Mouse (Mus musculus): ENCODE measurements at regions not wholly inside any gene's neighbourhood (a gene's known extent, or its start where the extent isn't known, plus 50 kb on each side); places are given as distances from the start of the nearest gene placed in this dataset.

DNA sequence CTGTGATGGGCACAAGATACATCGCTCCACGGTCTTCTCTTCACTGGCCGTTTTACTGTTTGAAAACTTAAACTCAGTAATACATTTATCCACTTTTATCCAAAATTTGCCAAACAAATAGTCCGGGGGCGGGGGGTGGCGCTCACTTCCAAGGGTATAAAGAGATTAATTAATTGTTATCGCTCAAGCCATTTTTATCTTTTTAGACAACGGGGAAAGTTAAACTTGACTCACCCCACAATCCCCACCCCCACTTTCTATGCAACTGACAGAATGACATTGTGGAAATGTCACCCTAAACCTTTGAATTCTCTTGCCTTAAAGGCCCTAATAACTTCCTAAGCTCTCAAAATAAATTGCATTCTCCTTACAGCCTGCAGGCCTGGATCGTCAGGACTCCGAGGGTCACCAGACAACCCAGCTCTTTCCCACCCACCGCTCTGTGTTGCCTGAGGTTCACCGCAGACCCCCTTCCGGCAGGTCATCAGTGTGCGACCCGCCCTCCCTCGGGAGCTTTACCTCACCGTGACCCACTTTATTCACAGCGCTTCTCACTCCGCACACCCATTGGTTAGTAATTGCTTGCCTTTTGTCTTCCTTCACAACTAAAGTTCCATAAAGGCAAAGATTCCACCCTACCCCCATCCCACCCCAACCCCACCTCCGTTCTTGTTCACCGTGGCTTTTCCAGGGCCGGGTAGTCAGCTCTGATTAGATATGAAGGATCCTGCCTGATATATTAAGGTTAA lies 93.0 kb upstream of the Hmcn1 start:
- no peak overlapping the region for H3K27ac ChIP-seq (ENCODE audit: low read depth, low read length)
- H3K9ac ChIP-seq (ENCODE audit: low read length) = no peak overlapping the region
- no peaks in the 10 kb centered on the region for H3K36me3 ChIP-seq (ENCODE audit: control insufficient read depth, insufficient read depth, low read length)
- 0 out of 2 replicates have a peak, but pooled peaks cover 2% of the 10 kb centered on the region for H3K4me1 ChIP-seq (replicated peaks; ENCODE audit: control insufficient read depth, insufficient read depth, low read length)
- no peak overlapping the region for H3K4me2 ChIP-seq (ENCODE audit: low read depth, low read length, severe bottlenecking)
- peak; percentile 48 for ATAC-seq (replicated peaks; ENCODE audit: low FRiP score)
- DNase-seq (ENCODE audit: low spot score) = no peak
- H3K9me3 ChIP-seq (ENCODE audit: control insufficient read depth, low read length) = no peaks in the 10 kb centered on the region
- 56% methylated on average over 22 of the region's 22 CpGs for WGBS
- H3K27me3 ChIP-seq (ENCODE audit: control insufficient read depth, insufficient read depth, low read length) = no peaks in the 10 kb centered on the region
- no peak overlapping the region for H3K4me3 ChIP-seq (ENCODE audit: low read depth, low read length)

DNA sequence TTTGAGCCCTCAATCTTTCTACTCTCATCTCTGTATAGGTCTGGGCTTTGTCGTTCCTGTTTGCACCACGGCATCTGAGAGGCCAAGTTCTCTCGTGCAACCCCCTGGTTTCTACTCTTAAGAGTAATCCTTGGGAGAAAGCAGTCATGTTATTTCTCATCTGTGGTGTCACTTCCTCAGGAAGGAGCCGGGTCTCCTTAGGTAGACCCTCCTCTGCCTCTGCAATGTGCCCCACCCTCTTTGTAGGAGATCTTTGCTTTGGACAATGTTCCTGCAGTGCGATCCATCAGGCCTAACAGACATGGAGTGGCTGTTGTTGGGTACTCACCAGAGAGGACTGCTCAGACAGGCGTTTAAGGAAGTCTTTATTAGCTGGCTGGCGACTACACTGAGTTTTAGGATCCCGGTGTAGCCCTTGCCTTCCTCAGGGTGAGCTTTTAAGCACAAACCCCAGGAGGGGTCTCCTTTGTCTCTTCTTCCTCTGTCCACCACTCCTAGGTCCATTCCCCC lies 94.0 kb upstream of the Hmcn1 start:
- DNase-seq (ENCODE audit: low spot score) (no peak), ATAC-seq (replicated peaks; ENCODE audit: low FRiP score) (no peak)
- H3K4me1 ChIP-seq (replicated peaks; ENCODE audit: control insufficient read depth, insufficient read depth, low read length) = 0 out of 2 replicates have a peak, but pooled peaks cover 2% of the 10 kb centered on the region
- 82% methylated on average over 8 of the region's 8 CpGs for WGBS
- no peaks in the 10 kb centered on the region for H3K27me3 ChIP-seq (ENCODE audit: control insufficient read depth, insufficient read depth, low read length)
- no peaks in the 10 kb centered on the region for H3K9me3 ChIP-seq (ENCODE audit: control insufficient read depth, low read length)
- no peak overlapping the region for H3K9ac ChIP-seq (ENCODE audit: low read length)
- no peak overlapping the region for H3K4me2 ChIP-seq (ENCODE audit: low read depth, low read length, severe bottlenecking)
- no peak overlapping the region for H3K27ac ChIP-seq (ENCODE audit: low read depth, low read length)
- no peak overlapping the region for H3K4me3 ChIP-seq (ENCODE audit: low read depth, low read length)
- no peaks in the 10 kb centered on the region for H3K36me3 ChIP-seq (ENCODE audit: control insufficient read depth, insufficient read depth, low read length)

DNA sequence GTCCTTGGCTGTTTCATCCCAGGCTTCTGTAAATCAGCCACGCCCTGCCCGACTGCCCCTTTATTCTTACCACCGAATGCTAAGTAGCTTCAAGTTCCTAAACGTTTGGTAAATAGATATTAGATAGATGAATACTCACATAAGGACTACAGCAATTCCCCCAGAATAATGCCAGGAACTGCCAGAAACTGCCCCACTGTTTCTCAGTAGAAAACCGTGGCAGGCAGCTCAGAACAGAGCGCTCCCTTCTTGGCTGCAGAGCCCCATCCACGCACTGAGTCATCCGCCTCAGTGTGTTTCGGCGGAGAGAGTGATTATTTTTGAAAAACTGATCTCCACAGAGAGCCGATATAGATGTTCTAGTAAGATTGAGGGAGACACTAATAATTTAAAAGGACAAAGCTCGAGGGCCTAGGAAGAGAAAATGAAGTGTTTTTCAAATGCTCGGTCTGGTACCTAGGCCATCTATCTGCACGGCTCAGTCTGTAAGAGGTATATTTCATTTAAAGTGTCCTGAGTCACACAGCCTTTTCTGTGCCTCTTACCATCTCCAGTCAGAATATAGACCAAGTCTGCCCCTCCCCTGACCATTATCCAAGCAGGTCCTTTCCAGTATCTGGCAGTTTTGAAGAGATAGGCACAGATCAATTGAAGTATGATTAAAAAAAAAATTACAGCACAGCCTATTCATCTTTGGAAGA lies 94.4 kb upstream of the Gm47985 start:
- WGBS = 85% methylated on average over 14 of the region's 14 CpGs
- H3K27me3 ChIP-seq (ENCODE audit: control insufficient read depth, insufficient read depth, low read length) = no peaks in the 10 kb centered on the region
- DNase-seq (ENCODE audit: low spot score) = no peak
- no peak overlapping the region for H3K9ac ChIP-seq (ENCODE audit: low read length)
- no peaks in the 10 kb centered on the region for H3K36me3 ChIP-seq (ENCODE audit: control insufficient read depth, insufficient read depth, low read length)
- H3K4me3 ChIP-seq (ENCODE audit: low read depth, low read length) = no peak overlapping the region
- no peak overlapping the region for H3K27ac ChIP-seq (ENCODE audit: low read depth, low read length)
- 0 out of 2 replicates have a peak, but pooled peaks cover 2% of the 10 kb centered on the region for H3K4me1 ChIP-seq (replicated peaks; ENCODE audit: control insufficient read depth, insufficient read depth, low read length)
- ATAC-seq (replicated peaks; ENCODE audit: low FRiP score) = no peak
- no peak overlapping the region for H3K4me2 ChIP-seq (ENCODE audit: low read depth, low read length, severe bottlenecking)
- H3K9me3 ChIP-seq (ENCODE audit: control insufficient read depth, low read length) = no peaks in the 10 kb centered on the region

DNA sequence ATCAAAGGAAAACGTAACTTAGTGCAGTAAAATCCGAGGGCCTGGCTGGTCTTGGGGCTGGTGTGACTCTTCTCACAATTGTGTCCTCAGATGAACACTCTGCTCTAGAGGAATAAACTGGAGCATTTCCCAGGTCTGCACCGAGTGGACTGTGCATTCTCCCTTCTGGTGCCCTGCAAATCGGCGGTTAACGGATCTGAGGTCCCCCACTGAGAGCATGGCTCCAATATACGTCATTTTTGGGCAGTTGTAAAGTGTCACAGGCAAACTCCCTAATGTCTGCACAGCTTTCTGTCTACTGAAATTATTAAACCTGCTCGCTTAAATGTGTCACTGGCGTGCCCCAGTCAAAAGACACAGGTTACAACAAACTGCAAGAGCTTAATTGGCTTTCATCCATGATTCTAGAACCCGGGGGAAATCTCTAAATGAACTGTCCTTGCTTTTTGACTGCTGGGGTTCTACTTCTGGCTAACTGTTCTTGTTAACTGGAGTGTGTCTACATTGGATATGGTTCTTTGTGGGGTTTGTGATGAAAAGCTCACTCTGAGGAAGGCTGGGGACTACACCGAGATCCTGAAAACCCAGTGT lies 93.7 kb upstream of the Gm47985 start:
- no peaks in the 10 kb centered on the region for H3K36me3 ChIP-seq (ENCODE audit: control insufficient read depth, insufficient read depth, low read length)
- WGBS = 81% methylated on average over 11 of the region's 11 CpGs
- no peak for DNase-seq (ENCODE audit: low spot score)
- ATAC-seq (replicated peaks; ENCODE audit: low FRiP score) = no peak
- H3K9ac ChIP-seq (ENCODE audit: low read length) = no peak overlapping the region
- H3K9me3 ChIP-seq (ENCODE audit: control insufficient read depth, low read length) = no peaks in the 10 kb centered on the region
- H3K27me3 ChIP-seq (ENCODE audit: control insufficient read depth, insufficient read depth, low read length) = no peaks in the 10 kb centered on the region
- no peak overlapping the region for H3K27ac ChIP-seq (ENCODE audit: low read depth, low read length)
- H3K4me1 ChIP-seq (replicated peaks; ENCODE audit: control insufficient read depth, insufficient read depth, low read length) = 0 out of 2 replicates have a peak, but pooled peaks cover 2% of the 10 kb centered on the region
- no peak overlapping the region for H3K4me3 ChIP-seq (ENCODE audit: low read depth, low read length)
- no peak overlapping the region for H3K4me2 ChIP-seq (ENCODE audit: low read depth, low read length, severe bottlenecking)

DNA sequence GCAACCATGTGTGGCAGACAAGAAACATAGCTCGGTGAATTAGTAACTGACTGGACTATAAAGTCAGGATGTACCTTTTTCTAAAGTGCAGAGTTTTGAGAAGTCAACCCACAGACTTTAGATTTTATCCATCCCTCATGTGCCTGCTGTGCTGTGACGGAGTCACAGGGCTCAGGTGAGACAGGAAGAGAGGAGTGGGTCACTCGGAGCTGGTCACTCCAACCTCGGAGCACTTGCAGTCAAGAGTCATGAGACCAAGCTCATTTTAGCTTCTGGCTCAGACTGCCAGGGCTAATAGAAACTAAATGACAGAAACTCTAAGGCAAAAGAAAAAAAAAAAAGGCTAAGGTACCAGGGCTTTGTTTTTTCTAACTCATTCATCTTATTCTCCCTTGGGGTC lies 90.3 kb upstream of the Gm47985 start:
- H3K27me3 ChIP-seq (ENCODE audit: control insufficient read depth, insufficient read depth, low read length) = no peaks in the 10 kb centered on the region
- ATAC-seq (replicated peaks; ENCODE audit: low FRiP score) (no peak), DNase-seq (ENCODE audit: low spot score) (no peak)
- no peaks in the 10 kb centered on the region for H3K9me3 ChIP-seq (ENCODE audit: control insufficient read depth, low read length)
- H3K4me3 ChIP-seq (ENCODE audit: low read depth, low read length) = no peak overlapping the region
- H3K4me2 ChIP-seq (ENCODE audit: low read depth, low read length, severe bottlenecking) = no peak overlapping the region
- 65% methylated on average over 4 of the region's 4 CpGs for WGBS
- no peak overlapping the region for H3K9ac ChIP-seq (ENCODE audit: low read length)
- H3K36me3 ChIP-seq (ENCODE audit: control insufficient read depth, insufficient read depth, low read length) = no peaks in the 10 kb centered on the region
- H3K27ac ChIP-seq (ENCODE audit: low read depth, low read length) = no peak overlapping the region
- H3K4me1 ChIP-seq (replicated peaks; ENCODE audit: control insufficient read depth, insufficient read depth, low read length) = peaks cover 2% of the 10 kb centered on the region; the same call in 1 of the 2 replicates

DNA sequence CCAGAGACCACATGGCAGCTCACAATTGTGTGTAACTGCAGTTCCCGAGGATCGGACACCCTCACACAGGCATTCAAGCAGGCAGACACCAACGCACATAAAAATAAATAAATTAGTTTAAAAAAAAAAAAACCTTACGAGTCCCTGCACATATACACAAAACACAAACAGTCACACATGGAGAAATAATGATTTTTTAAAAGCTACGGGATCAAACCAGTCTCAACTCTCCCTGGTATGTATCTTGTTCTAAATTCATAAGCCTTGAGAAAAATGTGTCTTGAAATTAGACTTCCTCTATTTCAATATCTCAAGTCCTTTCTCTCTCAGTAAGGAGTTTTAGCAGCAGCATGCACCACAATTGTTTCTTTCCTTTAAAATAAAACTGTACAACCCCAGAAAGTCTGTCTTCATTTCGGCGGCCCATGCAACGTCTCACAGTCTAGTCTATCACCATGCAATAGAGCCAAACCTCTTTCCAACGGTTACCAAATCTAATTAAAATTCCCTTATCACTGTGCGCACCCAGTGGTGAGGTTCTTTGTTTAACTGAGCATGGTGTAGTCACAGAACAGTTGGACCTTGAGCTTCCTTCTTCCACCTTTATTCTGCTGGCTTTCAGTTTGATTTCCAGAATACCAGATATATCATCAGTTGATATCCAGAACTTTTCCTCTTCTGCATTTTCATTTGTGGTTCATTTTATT lies 86.8 kb upstream of the Gm47985 start:
- peak; percentile 61; the same call in 1 of the 2 replicates for ATAC-seq (replicated peaks; ENCODE audit: low FRiP score)
- Histone ChIP-seq H3K27me3 (ENCODE audit: control insufficient read depth, insufficient read depth, low read length) (no peaks in the 10 kb centered on the region), H3K36me3 (ENCODE audit: control insufficient read depth, insufficient read depth, low read length) (no peaks in the 10 kb centered on the region), H3K4me2 (ENCODE audit: low read depth, low read length, severe bottlenecking) (0 out of 2 replicates have a peak overlapping the region, but pooled peaks have one; percentile 21), H3K9ac (ENCODE audit: low read length) (no peak overlapping the region), H3K4me3 (ENCODE audit: low read depth, low read length) (no peak overlapping the region), H3K9me3 (ENCODE audit: control insufficient read depth, low read length) (no peaks in the 10 kb centered on the region), H3K4me1 (replicated peaks; ENCODE audit: control insufficient read depth, insufficient read depth, low read length) (peaks cover 2% of the 10 kb centered on the region; the same call in 1 of the 2 replicates), H3K27ac (ENCODE audit: low read depth, low read length) (no peak overlapping the region)
- no peak for DNase-seq (ENCODE audit: low spot score)
- WGBS = 75% methylated on average over 10 of the region's 10 CpGs

DNA sequence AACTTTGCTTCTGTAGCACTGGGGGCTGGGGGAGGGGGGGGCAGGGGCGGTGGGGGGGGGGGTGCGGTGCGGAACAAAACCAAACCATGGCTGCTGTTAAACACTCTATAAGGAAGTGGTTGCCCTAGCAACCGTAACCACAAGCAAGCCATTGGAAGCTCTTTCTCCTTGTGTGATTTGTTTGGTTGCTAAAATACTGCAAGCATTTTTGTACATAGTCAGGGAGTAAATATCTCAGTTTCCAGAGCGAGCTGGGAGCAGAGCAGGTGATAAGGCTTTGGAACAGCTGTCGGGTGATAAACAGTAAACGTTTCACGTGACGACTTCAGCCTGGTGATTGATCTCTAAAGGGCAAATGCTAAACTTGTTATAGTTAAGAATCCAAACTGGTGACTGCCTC lies 86.3 kb upstream of the Gm47985 start:
- DNase-seq (ENCODE audit: low spot score) (no peak), ATAC-seq (replicated peaks; ENCODE audit: low FRiP score) (peak; percentile 73)
- Histone ChIP-seq H3K9me3 (ENCODE audit: control insufficient read depth, low read length) (no peaks in the 10 kb centered on the region), H3K4me2 (ENCODE audit: low read depth, low read length, severe bottlenecking) (no peak overlapping the region), H3K4me1 (replicated peaks; ENCODE audit: control insufficient read depth, insufficient read depth, low read length) (peaks cover 2% of the 10 kb centered on the region; the same call in 1 of the 2 replicates), H3K9ac (ENCODE audit: low read length) (no peak overlapping the region), H3K4me3 (ENCODE audit: low read depth, low read length) (no peak overlapping the region), H3K27ac (ENCODE audit: low read depth, low read length) (no peak overlapping the region), H3K36me3 (ENCODE audit: control insufficient read depth, insufficient read depth, low read length) (no peaks in the 10 kb centered on the region), H3K27me3 (ENCODE audit: control insufficient read depth, insufficient read depth, low read length) (no peaks in the 10 kb centered on the region)
- 46% methylated on average over 9 of the region's 9 CpGs for WGBS

DNA sequence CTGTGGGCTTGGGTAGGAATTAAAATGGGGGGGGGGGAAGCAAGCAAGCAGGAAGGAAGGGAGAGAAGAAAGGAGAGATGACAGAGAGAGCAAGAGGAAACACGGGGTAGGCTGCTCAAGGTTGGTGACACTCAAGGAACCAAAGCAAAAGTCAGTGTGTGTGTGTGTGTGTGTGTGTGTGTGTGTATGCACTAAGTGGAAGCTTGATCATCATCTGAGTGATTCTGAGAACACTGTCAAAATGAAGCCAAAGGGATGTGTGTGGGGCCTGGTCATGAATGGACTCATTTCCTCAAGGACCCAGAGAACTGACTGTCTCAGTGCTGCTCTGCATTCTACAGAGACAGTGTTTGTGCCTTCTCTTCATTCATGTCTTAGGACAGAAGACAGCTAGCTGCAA lies 84.8 kb upstream of the Gm47985 start:
- Histone ChIP-seq H3K27me3 (ENCODE audit: control insufficient read depth, insufficient read depth, low read length) (no peaks in the 10 kb centered on the region), H3K27ac (ENCODE audit: low read depth, low read length) (no peak overlapping the region), H3K4me2 (ENCODE audit: low read depth, low read length, severe bottlenecking) (no peak overlapping the region), H3K9ac (ENCODE audit: low read length) (no peak overlapping the region), H3K9me3 (ENCODE audit: control insufficient read depth, low read length) (no peaks in the 10 kb centered on the region), H3K4me1 (replicated peaks; ENCODE audit: control insufficient read depth, insufficient read depth, low read length) (peaks cover 2% of the 10 kb centered on the region; the same call in 1 of the 2 replicates), H3K36me3 (ENCODE audit: control insufficient read depth, insufficient read depth, low read length) (no peaks in the 10 kb centered on the region), H3K4me3 (ENCODE audit: low read depth, low read length) (no peak overlapping the region)
- no peak for ATAC-seq (replicated peaks; ENCODE audit: low FRiP score)
- 92% methylated on average over 1 of the region's 1 CpGs for WGBS
- DNase-seq (ENCODE audit: low spot score) = no peak
